Mouse (Mus musculus) CD4-positive, CD25-positive, alpha-beta regulatory T cell (primary cell): ENCODE results near the gene Sae1. TPM values are rescaled to one million over a fixed set of nuclear protein-coding genes. Genes with fewer than 3 reads are reported as not detected.

ENCODE experiments used
- polyA plus RNA-seq: library from polyadenylated mRNA; unstranded; fragments of 100-300 nt; shearing (Covaris generic); gene quantifications from one replicate; pipeline ENCODE4 v1.2.1, GENCODE M21; 2017

Gene Sae1
- polyA plus RNA-seq, result 130 TPM

GRCm38 (mm10) chr7:16387160-16388041 lies at the start of gene Sae1:
Gene Sae1, minus strand, starts transcription at chr7:16387806.

DNA sequence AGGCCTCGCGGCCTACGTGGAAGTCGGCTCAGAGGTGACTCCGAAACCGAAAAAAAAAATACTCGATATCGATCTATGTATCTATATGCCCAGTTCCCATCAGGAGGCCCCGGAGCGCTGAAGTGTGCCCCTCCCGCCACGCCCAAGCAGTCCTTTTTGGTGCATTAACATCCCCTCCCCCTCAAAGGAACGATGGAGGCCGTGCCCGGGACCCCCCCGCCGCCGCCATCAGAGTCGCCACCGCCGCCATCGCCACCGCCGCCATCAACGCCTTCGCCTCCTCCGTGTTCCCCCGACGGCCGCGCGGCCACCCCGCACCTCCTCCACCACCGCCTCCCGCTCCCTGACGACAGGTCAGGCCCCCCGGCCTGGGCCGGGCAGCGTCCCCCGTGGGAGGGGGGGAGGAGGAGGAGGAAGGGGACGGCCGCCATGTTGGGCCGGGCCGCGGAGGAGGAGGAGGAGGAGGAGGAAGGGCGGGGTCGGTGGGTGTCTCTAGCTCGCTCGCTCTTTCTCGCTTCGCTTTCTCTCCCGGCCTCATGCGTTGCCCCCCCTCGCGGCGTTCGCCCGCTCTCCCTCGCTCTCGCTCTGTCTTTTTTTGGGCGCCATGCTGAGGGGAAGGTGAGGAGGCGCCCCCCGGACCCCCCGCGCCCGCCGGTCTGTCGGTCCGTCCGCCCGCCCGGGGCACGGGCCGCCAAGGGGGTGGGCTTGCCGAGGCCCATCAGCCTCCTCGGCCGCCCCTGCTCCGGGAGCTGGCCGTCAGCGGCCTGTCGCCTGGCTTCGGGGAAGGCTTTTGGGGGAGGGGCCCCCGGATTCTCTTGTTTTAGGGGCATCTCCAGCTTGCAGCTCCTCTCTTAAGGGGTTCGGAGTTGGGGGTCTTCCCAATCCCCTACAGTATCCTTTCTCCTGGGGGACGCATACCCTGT lies 13.3 kb upstream of the Sae1 start, which contains the start of gene Zc3h4:
Gene Zc3h4, plus strand, starts transcription at position 222 of the 923 bp plus-strand sequence.

DNA sequence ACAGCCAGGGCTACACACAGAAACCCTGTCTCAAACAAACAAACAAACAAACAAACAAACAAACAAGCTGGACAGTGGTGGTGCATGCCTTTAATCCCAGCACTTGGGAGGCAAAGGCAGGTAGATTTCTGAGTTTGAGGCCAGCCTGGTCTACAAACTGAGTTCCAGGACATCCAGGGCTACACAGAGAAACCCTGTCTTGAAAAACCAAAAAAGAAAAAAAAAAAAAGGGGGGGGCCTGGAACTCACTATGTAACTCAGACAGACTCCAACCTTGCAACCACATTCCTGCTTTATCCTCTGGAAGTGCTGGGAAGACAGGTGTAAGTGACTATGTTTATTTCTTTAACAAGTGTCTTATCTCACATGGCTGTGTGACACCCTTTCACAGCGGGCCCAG lies 79.5 kb downstream of the Sae1 start, which contains the start of gene Bbc3:
Gene Bbc3, plus strand, starts transcription at position 301 of the 400 bp plus-strand sequence.

GRCm38 (mm10) chr7:16286026-16286961 lies 101.3 kb downstream of the Sae1 start, which contains the start of gene Ccdc9:
Gene Ccdc9, minus strand, starts transcription at chr7:16286795.

DNA sequence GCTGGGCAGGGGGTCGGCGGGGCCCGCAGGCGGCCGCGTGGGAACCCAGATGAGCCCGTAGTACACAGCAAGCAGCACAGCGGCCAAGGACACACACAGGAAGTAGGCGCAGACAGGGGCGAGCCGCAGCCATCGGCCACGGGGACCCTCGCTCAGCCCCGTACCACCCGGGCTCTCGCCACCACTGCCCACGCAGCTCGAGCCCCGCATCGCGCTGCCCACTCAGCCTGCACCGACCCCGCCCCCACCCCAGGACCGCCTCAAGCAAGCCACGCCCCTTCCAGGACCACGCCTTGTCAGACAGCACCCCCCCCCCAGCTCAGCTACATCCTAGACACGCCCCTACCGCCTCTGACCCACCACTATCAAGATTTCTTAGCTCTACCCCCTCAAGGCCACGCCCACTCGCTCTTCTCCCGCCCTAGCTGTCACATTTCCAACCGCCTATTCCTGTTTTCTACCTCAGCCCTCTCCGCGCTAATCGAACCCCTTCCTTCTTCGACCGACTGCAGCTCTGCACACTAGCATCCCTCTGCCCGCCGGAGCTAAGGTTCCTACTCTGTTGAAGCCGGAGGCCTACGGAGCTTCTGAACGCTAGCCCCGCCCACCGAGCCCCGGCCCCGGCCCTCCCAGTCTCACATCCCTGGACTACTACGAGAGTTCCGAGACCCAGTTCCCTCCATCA lies 114.4 kb downstream of the Sae1 start, which contains the start of gene Inafm1:
Gene Inafm1, minus strand, starts transcription at position 537 of the 685 bp plus-strand sequence.

Other genes with a start within 250 kb of the Sae1 start
- 71.3 TPM for gene Meis3, start 212.7 kb downstream of the Sae1 start, polyA plus RNA-seq
- gene Dhx34, start 165.8 kb downstream of the Sae1 start, polyA plus RNA-seq, result 31.8 TPM
- not detected for gene C5ar2, start 143.7 kb downstream of the Sae1 start, polyA plus RNA-seq
- not detected for gene C5ar1, start 128.3 kb downstream of the Sae1 start, polyA plus RNA-seq
- 6.5 TPM for gene Inafm1, start 114.2 kb downstream of the Sae1 start, polyA plus RNA-seq
- gene Ccdc9, start 101.0 kb downstream of the Sae1 start, polyA plus RNA-seq, result 69.7 TPM
- gene Bbc3, start 79.4 kb downstream of the Sae1 start, polyA plus RNA-seq, result 40.1 TPM
- 27.2 TPM for gene Zc3h4, start 13.1 kb upstream of the Sae1 start, polyA plus RNA-seq
- 121 TPM for gene Tmem160, start 65.0 kb upstream of the Sae1 start, polyA plus RNA-seq
- gene Npas1, start 89.9 kb upstream of the Sae1 start, polyA plus RNA-seq, result 0.36 TPM
- gene Arhgap35, start 227.2 kb upstream of the Sae1 start, polyA plus RNA-seq, result 7.6 TPM